Mouse (Mus musculus) heart, postnatal 36 days (tissue): ENCODE measurements around the gene Pop4. TPM values are rescaled to one million over a fixed set of nuclear protein-coding genes. Genes with fewer than 3 reads are reported as not detected.

ENCODE experiments used
- DNase-seq, 2 experiments: peaks; one replicate each; pipeline ENCODE4 v3.0.0; 2021 to 2022
- intact Hi-C: fragments of 180-260 bp; cut with DNase I; formaldehyde crosslinking; loops from one replicate; pipeline ENCODE4 v1.15.1; 2025
- total RNA-seq, 2 experiments: library from RNA; stranded (reverse); gene quantifications; 2 replicates each; pipeline ENCODE4 v1.2.3; 2021

Pop4 gene
- total RNA-seq, 2 experiments from 2014 or later = 8.5 to 11.1 TPM

- intact Hi-C loops = no loop called here
- peak; percentile 39 to 43 for DNase-seq
Observed at GRCm38 (mm10) chr7:38224577-38225369, 46.5 kb downstream of the Pop4 start.

DNA sequence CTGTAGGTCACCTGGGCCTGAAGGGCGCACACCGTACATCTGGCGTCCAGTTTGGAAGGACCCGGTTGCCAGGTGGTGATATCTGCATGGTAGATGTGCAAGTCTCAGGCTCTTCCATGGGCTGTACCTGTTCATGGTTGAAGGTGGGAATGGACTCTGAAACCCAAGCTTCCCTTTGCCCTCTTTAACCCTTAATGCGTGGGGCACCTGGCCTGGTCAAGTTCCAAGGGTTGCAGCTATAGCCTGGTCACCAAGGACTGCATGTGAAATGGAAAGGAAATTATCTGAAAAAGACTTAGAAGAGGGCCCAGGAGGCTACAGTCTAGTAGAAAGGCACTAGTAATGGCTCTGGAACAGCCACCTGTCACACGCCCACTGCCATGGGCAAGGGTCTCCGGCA lies 50.4 kb downstream of the Pop4 start:
- intact Hi-C loops = no loop called here
- no peak for DNase-seq

DNA sequence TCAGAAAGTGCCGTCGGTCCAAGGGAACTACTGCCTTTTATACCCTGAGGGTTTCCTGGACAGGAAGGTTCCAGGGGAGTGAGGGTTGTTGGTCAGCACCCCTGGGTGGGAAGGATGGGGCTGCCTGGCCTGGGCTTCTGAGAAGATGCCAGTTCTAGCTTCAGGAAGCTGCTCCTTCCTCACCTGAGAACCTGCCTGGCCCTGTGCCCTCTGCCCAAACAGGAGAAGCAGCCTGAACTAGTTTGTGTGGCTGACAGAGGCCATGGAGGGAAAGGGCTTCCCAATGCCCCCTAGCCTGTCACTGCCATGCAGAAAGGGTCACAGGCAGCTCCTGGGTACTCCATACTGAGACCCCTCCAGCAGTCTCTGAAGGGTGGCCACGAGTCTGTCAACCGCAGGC lies 51.7 kb downstream of the Pop4 start:
- DNase-seq = no peak
- intact Hi-C loops = no loop called here

- DNase-seq = no peak
- intact Hi-C loops = no loop called here
Observed at GRCm38 (mm10) chr7:38218631-38219367, 52.4 kb downstream of the Pop4 start.

- intact Hi-C loops = no loop called here
Observed at GRCm38 (mm10) chr7:38217417-38218171, 53.6 kb downstream of the Pop4 start.

GRCm38 (mm10) chr7:38215697-38216096 lies 55.5 kb downstream of the Pop4 start:
- no peak for DNase-seq

More at GRCm38 (mm10) chr7:38217417-38218171, 53.6 kb downstream of the Pop4 start:
- peak; percentile 89 to 92 for DNase-seq

DNA sequence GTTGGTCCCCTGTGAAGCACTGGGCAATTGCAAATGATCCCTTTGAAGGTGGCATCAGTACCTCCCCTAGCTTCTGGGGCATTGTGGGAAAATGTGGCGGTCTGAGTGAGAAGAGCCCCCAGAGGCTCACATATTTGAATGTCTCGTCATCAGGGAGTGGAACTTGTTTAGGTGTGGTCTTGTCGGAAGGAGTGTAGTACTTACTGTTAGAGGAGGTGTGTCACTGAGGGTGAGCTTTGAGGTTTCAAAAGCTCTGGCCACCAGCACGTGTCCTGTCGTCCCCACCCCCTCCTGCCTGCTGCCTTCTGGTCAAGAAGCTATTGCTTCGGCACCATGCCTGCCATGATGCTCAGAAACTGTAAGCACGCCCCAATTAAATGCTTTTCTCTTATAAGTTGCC lies 55.9 kb downstream of the Pop4 start:
- DNase-seq = no peak
- intact Hi-C loops = no loop called here

More at GRCm38 (mm10) chr7:38215697-38216096, 55.5 kb downstream of the Pop4 start:
- intact Hi-C loops = no loop called here

DNA sequence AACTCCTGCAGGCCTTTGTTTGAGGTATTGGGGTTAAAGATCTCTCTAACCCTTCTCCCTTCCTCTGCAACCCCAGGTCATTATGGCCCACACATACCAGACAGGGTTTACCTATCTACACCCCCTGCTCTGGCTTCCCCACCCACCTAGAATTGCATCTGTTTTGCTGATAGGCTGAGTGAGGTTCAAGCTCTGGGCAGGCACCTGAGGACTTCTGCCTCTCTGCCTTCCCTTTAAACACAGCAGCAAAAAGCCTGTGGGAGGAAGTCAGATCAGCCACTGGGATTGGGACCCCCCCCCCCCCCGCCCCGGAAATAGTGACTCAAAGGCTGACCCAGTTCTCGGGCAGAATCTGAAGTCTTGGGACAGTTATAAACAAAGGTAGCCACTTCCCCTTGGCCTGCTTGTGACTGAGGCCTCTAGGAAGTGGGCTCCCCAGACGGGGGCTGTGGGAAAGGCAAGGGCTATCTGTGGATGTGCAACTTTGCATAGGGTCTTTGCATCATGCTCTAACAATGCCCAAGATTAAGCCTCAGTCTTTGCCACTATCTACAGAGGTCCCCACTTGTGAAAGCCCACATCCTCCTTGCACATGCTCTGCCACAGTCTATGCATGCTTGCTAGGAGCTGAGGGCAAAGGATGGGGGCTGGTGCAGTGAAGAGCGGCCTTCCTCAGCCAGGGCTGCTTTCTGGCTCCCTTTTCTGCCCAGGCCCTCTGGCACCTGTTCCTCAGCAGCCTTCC lies 56.6 kb downstream of the Pop4 start:
- DNase-seq = peak in 1 of 2 experiments; percentile 6
- intact Hi-C loops = no loop called here

- intact Hi-C loops = no loop called here
- DNase-seq = no peak
Observed at GRCm38 (mm10) chr7:38212651-38213062, 58.6 kb downstream of the Pop4 start.

Other genes with a start within 250 kb of the Pop4 start
- gene Uri1, start 247.9 kb downstream of the Pop4 start, total RNA-seq = 10 to 100 TPM; 20.1 to 22.2 TPM
- gene Ccne1, start 163.9 kb downstream of the Pop4 start, total RNA-seq = 1 to 10 TPM in 1 of 2 experiments, under 1 TPM in 1; 0.70 to 1.5 TPM
- gene 1600014C10Rik, start 88.2 kb downstream of the Pop4 start, total RNA-seq = 10 to 100 TPM; 29.2 to 34.7 TPM
- 1 to 10 TPM; 8.9 to 9.3 TPM for gene Plekhf1, start 43.4 kb downstream of the Pop4 start, total RNA-seq